Mouse (Mus musculus): ENCODE results near the gene Arhgap19.

DNA sequence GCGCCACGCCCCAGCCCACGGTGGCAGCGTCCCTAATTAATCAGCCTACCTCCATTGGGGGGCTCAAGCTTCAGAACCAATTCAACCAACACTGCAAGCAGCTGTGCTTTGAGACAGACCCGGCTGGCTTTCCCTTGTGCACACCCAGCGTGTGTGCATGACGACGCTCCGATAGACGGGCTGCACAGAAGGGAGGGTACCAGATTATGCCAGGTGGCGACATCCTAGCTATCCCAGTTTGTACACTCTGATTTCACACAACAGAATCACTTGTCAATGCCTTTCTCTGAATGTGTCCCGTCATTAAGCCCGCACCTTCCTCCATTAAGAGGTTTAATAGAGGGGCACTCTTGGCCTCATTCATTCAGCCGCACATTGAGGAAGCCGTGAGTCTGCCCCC lies 47.1 kb downstream of the Arhgap19 start:
- TF ChIP-seq RAD21 (IDR thresholded peaks at IDR 0.05; ENCODE audit: low read depth, low read length) (no peak), POLR2A (IDR thresholded peaks at IDR 0.05; ENCODE audit: low read depth, low read length) (no peak), MAX (IDR thresholded peaks at IDR 0.05; ENCODE audit: low read length) (no peak), CTCF (conservative IDR thresholded peaks at IDR 0.05 in 1 of 2, IDR thresholded peaks at IDR 0.05 in 1 of 2; ENCODE audit: low read depth in 2 of 2, low read length in 2 of 2) (no peak), TCF12 (IDR thresholded peaks at IDR 0.05; ENCODE audit: low read depth, low read length) (no peak), ELF1 (IDR thresholded peaks at IDR 0.05; ENCODE audit: low read depth, low read length) (no peak), ETS1 (conservative IDR thresholded peaks at IDR 0.05; ENCODE audit: low read depth, low read length) (no peak), MYC (IDR thresholded peaks at IDR 0.05; ENCODE audit: low read depth, low read length) (no peak)

Data from CH12.LX (cell line).